Mouse (Mus musculus) olfactory bulb, adult 2 months (tissue): ENCODE data around the gene Lrrc3c.
"Not testable (repeated sequence)": the region's sequence is repeated elsewhere in the genome, so short reads cannot be mapped to it uniquely, and the experiment has no call there.

Experiments
- CTCF ChIP-seq: fragments of 200-500 bp; IDR thresholded peaks from 2 replicates; pipeline ENCODE4 v1.5.1; 2012; ENCODE audit warnings: low read depth, mild to moderate bottlenecking, low read length, moderate library complexity; ENCODE audit not compliant: insufficient read depth
- POLR2A ChIP-seq: fragments of 200-500 bp; IDR thresholded peaks from 2 replicates; pipeline ENCODE4 v1.6.1; 2012; ENCODE audit warnings: mild to moderate bottlenecking, low read depth, low read length, moderate library complexity; ENCODE audit not compliant: insufficient read depth

- not testable (repeated sequence) for TF ChIP-seq CTCF, POLR2A
Measured at GRCm38 (mm10) chr11:98604911-98605310, 6.8 kb downstream of the Lrrc3c start.
